Mouse (Mus musculus) lung, embryonic 14.5 days (tissue): ENCODE results near the gene Vsx1. TPM values are rescaled to one million over a fixed set of nuclear protein-coding genes. Genes with fewer than 3 reads are reported as not detected.
A peak's percentile ranks its signal among the peaks of the same experiment; 100 is the strongest.

Experiments
- ATAC-seq: fragments of 200-750 bp; cut with Nextera tagmentation; 2 replicates; pipeline ENCODE4 v1.8.0; 2017; ENCODE audit warnings: mild to moderate bottlenecking, moderate TSS enrichment, moderate library complexity; ENCODE audit not compliant: insufficient read depth
- DNase-seq: peaks from one replicate; pipeline ENCODE4 v3.0.0-alpha.2; 2015
- H3K27ac ChIP-seq: fragments of 300-500 bp; sonication (generic); 2 replicates; pipeline ENCODE4 v1.5.1; 2014; ENCODE audit warnings: low read depth, mild to moderate bottlenecking, moderate library complexity
- H3K27me3 ChIP-seq: fragments of 300-500 bp; sonication (generic); 2 replicates; pipeline ENCODE4 v1.6.1; 2014; ENCODE audit warnings: low read length, control low read depth; ENCODE audit not compliant: insufficient read depth
- H3K36me3 ChIP-seq: fragments of 300-500 bp; sonication (generic); 2 replicates; pipeline ENCODE4 v1.6.1; 2014; ENCODE audit warnings: control low read depth; ENCODE audit not compliant: insufficient read depth
- H3K4me1 ChIP-seq: fragments of 300-500 bp; sonication (generic); 2 replicates; pipeline ENCODE4 v1.6.1; 2014; ENCODE audit warnings: antibody characterized with exemption, control low read depth; ENCODE audit not compliant: insufficient read depth
- H3K4me2 ChIP-seq: fragments of 300-500 bp; sonication (generic); 2 replicates; pipeline ENCODE4 v1.6.1; 2014; ENCODE audit warnings: mild to moderate bottlenecking
- H3K4me3 ChIP-seq: fragments of 300-500 bp; sonication (generic); 2 replicates; pipeline ENCODE4 v1.5.1; 2014; ENCODE audit warnings: low read depth, low read length
- H3K9ac ChIP-seq: fragments of 300-500 bp; sonication (generic); 2 replicates; pipeline ENCODE4 v1.6.1; 2014
- H3K9me3 ChIP-seq: fragments of 300-500 bp; sonication (generic); 2 replicates; pipeline ENCODE4 v1.6.1; 2016; ENCODE audit warnings: low read depth, low read length, control low read depth
- CTCF ChIP-seq: IDR thresholded peaks from 2 replicates; pipeline ENCODE4 v1.5.1; 2016; ENCODE audit warnings: antibody characterized with exemption, low read depth
- WGBS: fragments of 180-500 bp; shearing (Covaris S2); extraction: QIAGEN DNeasy Blood & Tissue Kit; methylation state at CpG from one replicate; pipeline ENCODE4 v1.1.7; 2014; 5-methylcytosine and 5-hydroxymethylcytosine counted together
- polyA plus RNA-seq: library from polyadenylated mRNA; unstranded; fragments of >200 nt; fragmentation: Nextera tagmentation; extraction: Ambion mirVana; gene quantifications from 2 replicates; pipeline ENCODE4 v1.2.1, GENCODE M21; 2014

The Vsx1 gene
- polyA plus RNA-seq, 1 experiment from 2014 or later: not detected

DNA sequence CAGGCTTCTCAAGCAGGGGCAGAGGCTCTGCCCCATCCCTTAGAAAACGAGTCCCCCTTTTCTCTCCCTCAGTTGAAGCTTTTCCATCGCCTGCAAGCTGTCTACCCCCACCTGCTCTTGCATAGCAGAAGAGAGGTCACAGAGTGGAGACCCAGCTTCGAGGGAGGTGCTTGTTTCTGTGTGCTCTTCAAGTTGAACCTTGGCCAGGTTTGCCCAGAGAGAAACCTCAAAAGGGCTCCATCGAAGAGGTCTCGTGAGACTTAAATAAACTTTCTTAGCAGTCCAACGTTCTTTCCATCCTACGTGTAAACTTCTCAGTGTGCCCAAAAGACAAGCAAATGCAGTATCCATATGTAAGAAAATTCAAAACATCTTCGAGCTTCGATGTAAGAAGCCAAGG is 37.8 kb downstream of the Vsx1 start:
- WGBS: 38% methylated on average over 9 of the region's 9 CpGs
- ATAC-seq: no peak

DNA sequence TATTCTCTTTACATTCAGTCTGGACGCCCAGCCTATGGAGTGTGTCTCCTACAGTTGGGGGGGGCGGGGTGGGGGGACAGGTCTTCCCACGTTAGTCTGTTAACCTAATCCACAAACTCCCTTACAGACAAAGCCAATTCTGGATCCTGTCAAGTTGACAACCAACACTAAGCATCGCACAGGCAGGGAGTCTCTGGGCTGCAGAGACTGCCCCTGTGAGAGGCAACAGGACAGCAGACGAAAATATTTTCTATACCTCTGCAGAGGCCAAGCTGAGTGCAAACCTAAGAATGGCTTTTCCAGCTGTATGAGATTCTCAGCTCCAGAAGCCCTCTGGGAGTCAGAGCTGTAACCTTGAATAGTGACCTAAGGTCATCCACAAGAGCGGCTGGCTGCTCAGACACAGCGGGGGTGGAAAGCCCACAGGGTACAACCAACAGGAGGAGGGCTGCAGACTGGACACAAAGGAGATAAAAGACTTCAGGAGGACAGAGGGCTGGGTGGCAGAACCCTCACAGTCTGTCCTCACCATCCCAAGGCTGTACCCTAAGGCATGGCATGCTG is 38.6 kb downstream of the Vsx1 start:
- H3K36me3 ChIP-seq: no peaks in the 10 kb centered on the region
- H3K4me2 ChIP-seq: no peak overlapping the region
- no peaks in the 10 kb centered on the region for H3K27me3 ChIP-seq
- H3K9ac ChIP-seq: no peak overlapping the region
- 14% methylated on average over 7 of the region's 7 CpGs for WGBS
- no peaks in the 10 kb centered on the region for H3K4me1 ChIP-seq
- H3K9me3 ChIP-seq: no peaks in the 10 kb centered on the region
- no peak overlapping the region for H3K4me3 ChIP-seq
- no peak overlapping the region for H3K27ac ChIP-seq
- 0 out of 2 replicates have a peak, but pooled peaks have one; percentile 28 for ATAC-seq
- no peak for TF ChIP-seq CTCF
- no peak for DNase-seq

More for the DNA sequence above, 37.8 kb downstream of the Vsx1 start:
- H3K36me3 ChIP-seq: no peaks in the 10 kb centered on the region
- no peak for TF ChIP-seq CTCF
- H3K9me3 ChIP-seq: no peaks in the 10 kb centered on the region
- no peak overlapping the region for H3K4me2 ChIP-seq
- H3K27me3 ChIP-seq: no peaks in the 10 kb centered on the region
- no peak overlapping the region for H3K9ac ChIP-seq
- H3K27ac ChIP-seq: no peak overlapping the region
- no peak for DNase-seq
- no peak overlapping the region for H3K4me3 ChIP-seq
- H3K4me1 ChIP-seq: no peaks in the 10 kb centered on the region

DNA sequence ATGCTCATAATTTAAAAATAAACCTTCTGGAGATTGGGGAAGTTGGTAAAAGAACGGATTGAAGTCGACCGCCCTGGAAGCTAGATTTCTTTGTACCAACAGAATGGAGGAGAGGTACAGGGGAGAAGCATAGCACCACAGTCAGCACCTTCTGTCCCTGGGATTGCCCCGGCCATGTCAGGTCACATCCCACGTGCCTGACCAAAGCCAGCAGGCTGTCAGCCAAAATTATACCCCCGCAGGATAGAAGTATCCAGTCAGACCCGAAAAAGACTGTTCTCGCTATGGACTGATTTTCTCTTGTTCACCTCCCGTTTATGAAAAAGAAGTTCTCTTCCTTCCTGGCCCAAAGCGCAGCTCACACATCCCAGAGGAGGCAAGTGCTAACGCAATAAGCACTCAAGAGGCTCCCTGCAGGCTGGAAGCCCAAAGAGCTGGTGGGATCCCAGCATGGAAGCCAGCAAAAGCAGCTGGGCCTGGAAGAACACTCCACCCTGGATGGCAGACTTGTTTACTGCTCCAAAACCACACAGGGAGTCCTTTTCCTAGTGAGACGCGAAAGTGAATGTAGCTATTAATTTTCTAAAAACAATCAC is 40.8 kb downstream of the Vsx1 start:
- Histone ChIP-seq H3K27ac (no peak overlapping the region), H3K9ac (no peak overlapping the region), H3K4me2 (no peak overlapping the region), H3K9me3 (no peaks in the 10 kb centered on the region), H3K36me3 (no peaks in the 10 kb centered on the region), H3K4me1 (no peaks in the 10 kb centered on the region), H3K4me3 (no peak overlapping the region), H3K27me3 (no peaks in the 10 kb centered on the region)
- TF ChIP-seq CTCF: no peak
- DNase-seq (no peak), ATAC-seq (no peak)
- WGBS: 50% methylated on average over 13 of the region's 13 CpGs

DNA sequence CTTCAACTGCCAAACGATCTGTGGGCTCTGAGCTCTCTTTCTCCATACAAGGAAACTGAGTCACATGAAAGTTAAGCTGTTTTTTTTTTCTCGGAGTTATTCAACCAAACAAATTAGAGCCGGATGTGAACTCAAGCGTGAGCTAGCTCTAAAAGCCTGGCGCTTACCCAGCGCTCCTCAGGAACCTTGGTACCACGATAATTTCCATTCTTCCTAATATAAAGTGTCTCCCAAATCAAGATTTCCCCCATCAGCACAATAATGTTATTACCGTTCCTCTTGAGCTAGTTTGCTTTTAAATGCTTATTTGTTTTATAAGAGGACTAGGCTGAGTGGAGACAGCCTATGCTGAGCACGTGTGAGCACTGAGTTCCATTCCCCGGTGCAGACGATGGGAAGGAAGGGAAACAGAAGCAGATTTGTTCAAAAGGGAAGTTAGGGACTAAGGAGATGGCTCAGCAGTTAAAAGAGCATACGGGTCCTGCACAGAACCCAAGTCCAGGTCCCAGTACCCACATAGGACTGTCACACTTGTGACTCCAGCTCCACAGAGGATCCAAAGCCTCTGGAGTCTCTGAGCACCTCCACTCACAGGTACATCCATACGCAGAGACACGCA is 41.4 kb downstream of the Vsx1 start:
- H3K9me3 ChIP-seq: no peaks in the 10 kb centered on the region
- H3K27me3 ChIP-seq: no peaks in the 10 kb centered on the region
- WGBS: 68% methylated on average over 14 of the region's 14 CpGs
- DNase-seq (no peak), ATAC-seq (no peak)
- no peaks in the 10 kb centered on the region for H3K4me1 ChIP-seq
- no peak overlapping the region for H3K4me3 ChIP-seq
- no peak for TF ChIP-seq CTCF
- no peak overlapping the region for H3K27ac ChIP-seq
- no peak overlapping the region for H3K4me2 ChIP-seq
- H3K36me3 ChIP-seq: no peaks in the 10 kb centered on the region
- no peak overlapping the region for H3K9ac ChIP-seq

DNA sequence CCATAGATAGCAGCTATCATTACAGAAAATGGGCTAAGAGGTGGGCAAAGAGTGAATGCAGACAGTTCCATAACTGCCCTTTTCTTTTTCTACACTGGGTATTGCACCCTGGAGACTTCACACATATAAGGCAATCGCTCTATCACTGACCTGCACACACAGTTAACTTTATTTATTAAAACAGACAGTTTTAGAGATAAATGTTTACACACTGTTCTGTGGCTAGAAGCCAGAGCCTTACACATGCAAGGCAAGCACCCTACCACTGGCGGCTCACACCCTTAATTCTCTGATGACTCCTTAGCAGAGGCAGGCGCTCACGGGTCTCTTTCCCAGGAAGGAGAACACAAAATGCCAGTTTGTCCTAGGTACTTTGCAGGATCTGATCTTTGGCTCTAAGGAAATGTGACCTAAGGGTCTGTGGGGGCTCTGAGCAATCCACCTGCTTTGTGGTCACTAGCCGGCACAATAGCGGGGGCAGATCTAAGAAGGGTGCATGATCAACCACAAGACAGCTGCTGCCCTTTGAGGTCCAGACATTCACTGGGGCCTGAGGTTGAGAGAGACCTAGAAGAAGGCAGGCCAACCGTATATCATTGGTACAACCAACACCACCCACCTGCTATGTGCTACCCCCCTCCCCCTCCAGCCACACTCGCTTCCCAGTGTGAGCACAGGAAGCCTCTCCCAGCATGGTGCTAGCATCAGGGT is 42.6 kb downstream of the Vsx1 start:
- no peaks in the 10 kb centered on the region for H3K4me1 ChIP-seq
- H3K9ac ChIP-seq: no peak overlapping the region
- no peaks in the 10 kb centered on the region for H3K27me3 ChIP-seq
- no peak overlapping the region for H3K4me2 ChIP-seq
- no peak for ATAC-seq
- H3K36me3 ChIP-seq: no peaks in the 10 kb centered on the region
- H3K4me3 ChIP-seq: no peak overlapping the region
- H3K9me3 ChIP-seq: no peaks in the 10 kb centered on the region
- H3K27ac ChIP-seq: no peak overlapping the region
- DNase-seq: no peak
- 75% methylated on average over 8 of the region's 8 CpGs for WGBS
- no peak for TF ChIP-seq CTCF

DNA sequence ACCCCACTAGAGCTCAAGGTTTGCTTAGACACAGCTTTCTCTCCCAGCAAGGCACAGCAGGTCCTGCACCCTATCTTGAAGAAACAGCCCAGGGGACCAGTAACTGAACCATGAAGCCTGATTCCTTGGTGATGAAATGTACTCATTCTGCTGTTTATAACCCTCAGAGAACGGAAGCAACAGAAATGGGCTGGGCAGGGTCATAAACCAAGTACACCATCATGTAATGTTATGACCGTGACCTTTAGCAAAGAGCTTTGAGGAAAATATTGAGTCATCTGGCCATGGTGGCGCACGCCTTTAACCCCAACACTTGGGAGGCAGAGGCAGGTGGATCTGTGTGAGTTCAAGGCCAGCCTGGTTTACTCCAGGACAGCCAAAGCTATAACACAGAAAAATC is 43.9 kb downstream of the Vsx1 start:
- Histone ChIP-seq H3K27ac (no peak overlapping the region), H3K4me1 (no peaks in the 10 kb centered on the region), H3K36me3 (no peaks in the 10 kb centered on the region), H3K4me2 (no peak overlapping the region), H3K9me3 (no peaks in the 10 kb centered on the region), H3K9ac (no peak overlapping the region), H3K4me3 (no peak overlapping the region), H3K27me3 (no peaks in the 10 kb centered on the region)
- DNase-seq (no peak), ATAC-seq (no peak)
- WGBS: 84% methylated on average over 4 of the region's 4 CpGs
- TF ChIP-seq CTCF: no peak
